Mouse (Mus musculus): ENCODE measurements at regions not wholly inside any gene's neighbourhood (a gene's known extent, or its start where the extent isn't known, plus 50 kb on each side); places are given as distances from the start of the nearest gene placed in this dataset.

DNA sequence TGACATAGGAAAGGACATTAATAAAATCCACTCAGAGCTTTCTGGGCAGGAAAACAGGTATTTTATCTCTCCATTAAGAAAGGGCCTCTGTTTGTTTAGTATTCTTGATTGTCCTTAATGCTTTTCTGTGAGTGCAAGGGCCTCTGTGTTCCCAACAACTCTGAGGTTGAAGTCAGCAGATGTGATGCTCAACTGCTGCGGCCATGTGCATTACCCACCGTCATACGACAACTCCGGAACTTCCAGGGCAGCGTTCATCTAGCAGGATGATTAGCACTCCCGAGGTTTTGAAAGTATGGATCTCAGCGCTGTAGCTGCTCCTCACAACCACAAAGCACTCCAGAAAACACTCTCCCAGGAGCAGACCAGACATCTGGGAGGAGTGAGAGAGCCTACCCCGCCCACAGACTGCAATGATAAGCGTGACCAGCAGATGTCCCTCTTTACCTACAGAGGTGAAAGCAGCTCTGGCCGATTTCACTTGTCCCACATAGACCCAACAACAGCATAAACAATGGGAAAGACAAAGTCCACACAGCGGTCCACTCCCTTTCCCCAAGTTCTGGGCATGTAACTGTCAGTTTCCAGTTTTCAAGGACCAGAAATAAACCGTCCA lies 1719.7 kb upstream of the Impad1 start:
- 12% methylated on average over 12 of the region's 12 CpGs for WGBS
- peak; percentile 81 for ATAC-seq (ENCODE audit: low read depth)
- no peaks in the 10 kb centered on the region for H3K36me3 ChIP-seq (ENCODE audit: control insufficient read depth, insufficient read depth, low read length)
- H3K4me1 ChIP-seq (replicated peaks; ENCODE audit: control insufficient read depth, insufficient read depth, low read length), result no peaks in the 10 kb centered on the region
- no peak overlapping the region; the same call in 1 of the 2 replicates for H3K9ac ChIP-seq (ENCODE audit: low read length)
- H3K9me3 ChIP-seq (ENCODE audit: control insufficient read depth, low read length), result no peaks in the 10 kb centered on the region
- 0 out of 2 replicates have a peak overlapping the region, but pooled peaks have one; percentile 14 for H3K4me3 ChIP-seq (ENCODE audit: low read length)
- no peak overlapping the region for H3K27ac ChIP-seq (ENCODE audit: low read length)
- H3K4me2 ChIP-seq (ENCODE audit: low read depth, low read length), result peak overlapping the region; percentile 49
- no peaks in the 10 kb centered on the region for H3K27me3 ChIP-seq (ENCODE audit: control insufficient read depth, insufficient read depth, low read depth, low read length)

DNA sequence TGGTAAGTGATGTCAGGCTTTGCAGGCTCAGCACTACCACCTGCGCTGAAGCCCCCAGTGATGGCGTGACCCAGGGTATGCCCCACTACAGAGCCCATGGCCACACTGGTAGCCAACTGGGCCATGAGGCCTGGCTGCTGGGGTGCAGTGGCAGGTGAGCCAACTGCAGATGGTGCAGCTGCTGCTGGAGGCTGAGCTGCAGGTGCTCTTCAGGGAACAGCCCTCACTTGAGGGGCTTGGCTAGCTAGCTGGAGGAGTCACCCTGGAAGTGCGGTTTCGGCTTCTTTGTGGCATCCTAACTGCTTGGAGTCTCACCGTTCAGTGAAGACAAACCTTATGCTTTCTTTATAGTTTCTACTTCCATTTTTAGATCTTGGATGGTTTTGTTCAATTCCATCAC lies 1714.9 kb upstream of the Impad1 start:
- ATAC-seq (ENCODE audit: low read depth), result no peak
- H3K4me3 ChIP-seq (ENCODE audit: low read length), result no peak overlapping the region
- H3K4me1 ChIP-seq (replicated peaks; ENCODE audit: control insufficient read depth, insufficient read depth, low read length), result no peaks in the 10 kb centered on the region
- no peaks in the 10 kb centered on the region for H3K9me3 ChIP-seq (ENCODE audit: control insufficient read depth, low read length)
- no peak overlapping the region for H3K27ac ChIP-seq (ENCODE audit: low read length)
- 90% methylated on average over 5 of the region's 5 CpGs for WGBS
- no peaks in the 10 kb centered on the region for H3K27me3 ChIP-seq (ENCODE audit: control insufficient read depth, insufficient read depth, low read depth, low read length)
- H3K4me2 ChIP-seq (ENCODE audit: low read depth, low read length), result no peak overlapping the region
- no peaks in the 10 kb centered on the region for H3K36me3 ChIP-seq (ENCODE audit: control insufficient read depth, insufficient read depth, low read length)
- H3K9ac ChIP-seq (ENCODE audit: low read length), result no peak overlapping the region
